Mouse (Mus musculus) limb, embryonic 11.5 days (tissue): ENCODE measurements at regions not wholly inside any gene's neighbourhood (a gene's known extent, or its start where the extent isn't known, plus 50 kb on each side); places are given as distances from the start of the nearest gene placed in this dataset.

Source experiments
- ATAC-seq: fragments of 200-750 bp; cut with Nextera tagmentation; 2 replicates; pipeline ENCODE4 v1.8.0; 2017; ENCODE audit warnings: low read depth; ENCODE audit not compliant: insufficient number of reproducible peaks, low FRiP score, low TSS enrichment
- DNase-seq: peaks from one replicate; pipeline ENCODE4 v3.0.0-alpha.2; 2015; ENCODE audit warnings: low spot score
- H3K27ac ChIP-seq: fragments of 300-500 bp; sonication (generic); replicated peaks from 2 replicates; pipeline ENCODE4 v1.5.1; 2014; ENCODE audit warnings: low read depth, mild to moderate bottlenecking, low read length
- H3K27me3 ChIP-seq: fragments of 300-500 bp; sonication (generic); 2 replicates; pipeline ENCODE4 v1.6.1; 2014; ENCODE audit warnings: mild to moderate bottlenecking, low read length, mixed read lengths; ENCODE audit not compliant: control insufficient read depth, insufficient read depth
- H3K36me3 ChIP-seq: fragments of 300-500 bp; sonication (generic); 2 replicates; pipeline ENCODE4 v1.6.1; 2014; ENCODE audit warnings: mild to moderate bottlenecking, low read length, moderate library complexity, mixed read lengths; ENCODE audit not compliant: control insufficient read depth, insufficient read depth
- H3K4me1 ChIP-seq: fragments of 300-500 bp; sonication (generic); 2 replicates; pipeline ENCODE4 v1.6.1; 2014; ENCODE audit warnings: low read length, mixed read lengths; ENCODE audit not compliant: control insufficient read depth, insufficient read depth
- H3K4me2 ChIP-seq: fragments of 300-500 bp; sonication (generic); 2 replicates; pipeline ENCODE4 v1.6.1; 2014; ENCODE audit warnings: low read depth, mild to moderate bottlenecking, moderate library complexity; ENCODE audit not compliant: severe bottlenecking
- H3K4me3 ChIP-seq: fragments of 300-500 bp; sonication (generic); 2 replicates; pipeline ENCODE4 v1.5.1; 2014; ENCODE audit warnings: low read depth, low read length
- H3K9ac ChIP-seq: fragments of 300-500 bp; sonication (generic); 2 replicates; pipeline ENCODE4 v1.6.1; 2014; ENCODE audit warnings: mild to moderate bottlenecking, low read length
- H3K9me3 ChIP-seq: fragments of 300-500 bp; sonication (generic); 2 replicates; pipeline ENCODE4 v1.6.1; 2016; ENCODE audit warnings: low read length; ENCODE audit not compliant: control insufficient read depth
- WGBS: fragments of 180-500 bp; shearing (Covaris S2); extraction: QIAGEN DNeasy Blood & Tissue Kit; methylation state at CpG from one replicate; pipeline ENCODE4 v1.1.7; 2014; 5-methylcytosine and 5-hydroxymethylcytosine counted together

GRCm38 (mm10) chr2:166403319-166403718, 247.9 kb upstream of the Sulf2 start:
- no peak overlapping the region for H3K4me3 ChIP-seq
- no peak for DNase-seq
- H3K4me1 ChIP-seq = peaks cover 21% of the 10 kb centered on the region
- 82% methylated on average over 10 of the region's 10 CpGs for WGBS
- no peak overlapping the region for H3K27ac ChIP-seq
- no peak for ATAC-seq
- no peaks in the 10 kb centered on the region for H3K36me3 ChIP-seq
- no peak overlapping the region for H3K4me2 ChIP-seq
- no peaks in the 10 kb centered on the region for H3K27me3 ChIP-seq
- H3K9me3 ChIP-seq = no peaks in the 10 kb centered on the region
- no peak overlapping the region for H3K9ac ChIP-seq

- Histone ChIP-seq H3K4me2 (no peak overlapping the region), H3K4me3 (no peak overlapping the region), H3K9me3 (no peaks in the 10 kb centered on the region), H3K27me3 (no peaks in the 10 kb centered on the region), H3K4me1 (peaks cover 26% of the 10 kb centered on the region), H3K9ac (no peak overlapping the region), H3K27ac (no peak overlapping the region), H3K36me3 (no peaks in the 10 kb centered on the region)
- ATAC-seq = no peak
- WGBS = 90% methylated on average over 3 of the region's 3 CpGs
- DNase-seq = no peak
These were observed 246.4 kb upstream of the Sulf2 start for GRCm38 (mm10) chr2:166401860-166402259.

- Histone ChIP-seq H3K27me3 (no peaks in the 10 kb centered on the region), H3K4me3 (no peak overlapping the region), H3K9me3 (no peaks in the 10 kb centered on the region), H3K9ac (no peak overlapping the region), H3K27ac (no peak overlapping the region), H3K36me3 (no peaks in the 10 kb centered on the region), H3K4me2 (no peak overlapping the region), H3K4me1 (peaks cover 22% of the 10 kb centered on the region)
- DNase-seq (no peak), ATAC-seq (no peak)
- 60% methylated on average over 10 of the region's 10 CpGs for WGBS
These were observed 244.8 kb upstream of the Sulf2 start for GRCm38 (mm10) chr2:166400304-166400703.

- no peak overlapping the region; the same call in 1 of the 2 replicates for H3K9ac ChIP-seq
- H3K27ac ChIP-seq = peak overlapping the region; percentile 70
- peak; percentile 61 for DNase-seq
- no peaks in the 10 kb centered on the region for H3K36me3 ChIP-seq
- 11% methylated on average over 6 of the region's 6 CpGs for WGBS
- no peaks in the 10 kb centered on the region for H3K9me3 ChIP-seq
- H3K4me3 ChIP-seq = no peak overlapping the region
- H3K4me2 ChIP-seq = no peak overlapping the region
- peaks cover 28% of the 10 kb centered on the region for H3K4me1 ChIP-seq
- ATAC-seq = peak; percentile 68
- no peaks in the 10 kb centered on the region for H3K27me3 ChIP-seq
These were observed 243.8 kb upstream of the Sulf2 start for GRCm38 (mm10) chr2:166399140-166399830.

- Histone ChIP-seq H3K9ac (no peak overlapping the region), H3K27ac (peak overlapping the region; percentile 70), H3K4me1 (peaks cover 28% of the 10 kb centered on the region), H3K27me3 (no peaks in the 10 kb centered on the region), H3K4me3 (no peak overlapping the region), H3K9me3 (no peaks in the 10 kb centered on the region), H3K4me2 (no peak overlapping the region), H3K36me3 (no peaks in the 10 kb centered on the region)
- ATAC-seq (peak; percentile 14; the same call in 1 of the 2 replicates), DNase-seq (no peak)
- WGBS = 43% methylated on average over 5 of the region's 5 CpGs
These were observed 243.3 kb upstream of the Sulf2 start for GRCm38 (mm10) chr2:166398774-166399139.

- Histone ChIP-seq H3K9me3 (no peaks in the 10 kb centered on the region), H3K4me3 (no peak overlapping the region), H3K9ac (no peak overlapping the region), H3K27ac (peak overlapping the region; percentile 70), H3K36me3 (no peaks in the 10 kb centered on the region), H3K4me2 (no peak overlapping the region), H3K4me1 (peaks cover 28% of the 10 kb centered on the region), H3K27me3 (no peaks in the 10 kb centered on the region)
- no peak for DNase-seq
- no peak for ATAC-seq
- 82% methylated on average over 10 of the region's 10 CpGs for WGBS
These were observed 242.7 kb upstream of the Sulf2 start for GRCm38 (mm10) chr2:166398156-166398555.

GRCm38 (mm10) chr2:166394666-166395065, 239.2 kb upstream of the Sulf2 start:
- no peak overlapping the region for H3K9ac ChIP-seq
- H3K4me2 ChIP-seq = no peak overlapping the region
- H3K4me3 ChIP-seq = no peak overlapping the region
- H3K27ac ChIP-seq = no peak overlapping the region
- DNase-seq (no peak), ATAC-seq (no peak)
- WGBS = 37% methylated on average over 13 of the region's 13 CpGs
- H3K36me3 ChIP-seq = no peaks in the 10 kb centered on the region
- peaks cover 29% of the 10 kb centered on the region for H3K4me1 ChIP-seq
- H3K27me3 ChIP-seq = no peaks in the 10 kb centered on the region
- no peaks in the 10 kb centered on the region for H3K9me3 ChIP-seq

GRCm38 (mm10) chr2:166391176-166391575, 235.7 kb upstream of the Sulf2 start:
- H3K27me3 ChIP-seq = no peaks in the 10 kb centered on the region
- DNase-seq = no peak
- 61% methylated on average over 5 of the region's 5 CpGs for WGBS
- H3K4me1 ChIP-seq = peaks cover 21% of the 10 kb centered on the region
- H3K27ac ChIP-seq = no peak overlapping the region
- H3K9ac ChIP-seq = no peak overlapping the region
- H3K4me2 ChIP-seq = no peak overlapping the region
- ATAC-seq = no peak
- no peaks in the 10 kb centered on the region for H3K36me3 ChIP-seq
- no peaks in the 10 kb centered on the region for H3K9me3 ChIP-seq
- no peak overlapping the region for H3K4me3 ChIP-seq

GRCm38 (mm10) chr2:166388050-166388449, 232.6 kb upstream of the Sulf2 start:
- Histone ChIP-seq H3K9ac (no peak overlapping the region), H3K4me1 (peaks cover 28% of the 10 kb centered on the region), H3K4me2 (no peak overlapping the region), H3K36me3 (no peaks in the 10 kb centered on the region), H3K27me3 (no peaks in the 10 kb centered on the region), H3K9me3 (no peaks in the 10 kb centered on the region), H3K27ac (no peak overlapping the region), H3K4me3 (no peak overlapping the region)
- 39% methylated on average over 6 of the region's 6 CpGs for WGBS
- ATAC-seq (no peak), DNase-seq (peak; percentile 53)
